In the genomic region with DNA sequence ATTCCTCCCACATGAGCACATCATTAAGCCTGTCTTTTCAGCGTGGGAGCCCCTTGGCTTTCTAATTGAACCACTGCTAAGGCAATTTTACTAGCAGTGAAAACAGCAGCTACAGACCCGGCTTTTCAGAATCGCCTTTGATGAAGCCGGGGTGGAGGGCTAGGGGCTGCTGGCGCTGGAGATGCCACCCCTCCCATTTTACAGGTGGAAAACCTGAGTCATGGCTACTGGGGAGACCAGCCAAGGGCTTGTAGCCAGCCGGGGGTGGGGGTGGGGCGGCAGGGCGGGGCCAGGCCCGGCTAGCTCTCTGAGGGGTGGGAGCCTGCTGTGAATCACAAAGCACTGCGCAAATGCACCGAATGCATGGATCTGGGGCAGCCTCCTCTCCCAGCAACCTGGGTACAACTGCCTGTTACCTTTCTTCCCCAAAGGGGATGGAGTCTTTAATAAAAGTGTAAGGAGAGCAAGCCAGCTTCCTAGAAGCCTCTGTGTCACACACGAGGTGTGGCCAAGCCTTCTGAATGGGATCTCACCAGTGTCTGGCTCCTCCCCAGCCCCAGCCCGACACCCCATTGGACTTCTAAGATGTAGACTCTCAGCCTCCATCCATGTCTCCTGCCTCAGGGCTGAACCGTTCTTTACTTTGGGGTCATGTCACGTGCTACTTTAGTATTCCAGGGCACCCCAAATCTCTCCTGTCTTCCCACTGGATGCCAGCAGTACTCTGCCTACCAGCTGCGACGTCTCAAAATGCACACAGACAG, we compare ENCODE assay signal across 8 mouse cellular contexts.
DNase-seq lines count a peak whose midpoint lies in the region; ATAC-seq and TF ChIP-seq lines count a peak whose summit lies in the region.

No protein-coding gene starts in this region.

- H3K36me3 ChIP-seq in lung, embryonic 15.5 days, result no peaks in the 10 kb centered on the region
- 0 out of 2 replicates have a peak, but pooled peaks cover 4% of the 10 kb centered on the region for H3K36me3 ChIP-seq in embryonic facial prominence, embryonic 15.5 days
- peaks cover 15% of the 10 kb centered on the region for H3K36me3 ChIP-seq in limb, embryonic 13.5 days
- no peaks in the 10 kb centered on the region for H3K36me3 ChIP-seq in small intestine, adult 2 months (ENCODE audit: control insufficient read depth, insufficient read depth, low read length)

- peaks cover 32% of the 10 kb centered on the region for H3K4me1 ChIP-seq in lung, embryonic 15.5 days
- H3K4me1 ChIP-seq in embryonic facial prominence, embryonic 15.5 days, result peaks cover 24% of the 10 kb centered on the region
- peaks cover 44% of the 10 kb centered on the region for H3K4me1 ChIP-seq in limb, embryonic 13.5 days
- peaks cover 15% of the 10 kb centered on the region for H3K4me1 ChIP-seq in small intestine, adult 2 months (ENCODE audit: control insufficient read depth, insufficient read depth, insufficient read length, low read length)

- H3K9ac ChIP-seq in lung, embryonic 15.5 days, result peak overlapping the region; percentile 23
- H3K9ac ChIP-seq in embryonic facial prominence, embryonic 15.5 days, result no peak overlapping the region
- H3K9ac ChIP-seq in limb, embryonic 13.5 days, result no peak overlapping the region

- DNase-seq in lung, postnatal 4 days, result no peak
- DNase-seq in adrenal gland, adult 8-10 months, result no peak
- DNase-seq in urinary bladder, postnatal 10 days (ENCODE audit: low spot score), result no peak
- DNase-seq in right cerebral cortex, adult 18-20 months, result no peak

- peak overlapping the region; percentile 69 for H3K27ac ChIP-seq in lung, embryonic 15.5 days
- peak overlapping the region; percentile 76 for H3K27ac ChIP-seq in embryonic facial prominence, embryonic 15.5 days (replicated peaks)
- peak overlapping the region; percentile 79 for H3K27ac ChIP-seq in limb, embryonic 13.5 days
- peak overlapping the region; percentile 7; the same call in 1 of the 2 replicates for H3K27ac ChIP-seq in small intestine, adult 2 months (ENCODE audit: insufficient read depth, low read depth, low read length)

- peak overlapping the region; percentile 25 for H3K4me3 ChIP-seq in lung, embryonic 15.5 days
- peak overlapping the region; percentile 21 for H3K4me3 ChIP-seq in embryonic facial prominence, embryonic 15.5 days (replicated peaks)
- H3K4me3 ChIP-seq in limb, embryonic 13.5 days, result peak overlapping the region; percentile 20
- peak overlapping the region; percentile 16 for H3K4me3 ChIP-seq in small intestine, adult 2 months (ENCODE audit: low read depth, low read length)

- H3K9me3 ChIP-seq in lung, embryonic 15.5 days, result no peaks in the 10 kb centered on the region
- no peaks in the 10 kb centered on the region for H3K9me3 ChIP-seq in embryonic facial prominence, embryonic 15.5 days (replicated peaks)
- H3K9me3 ChIP-seq in limb, embryonic 13.5 days, result 0 out of 2 replicates have a peak, but pooled peaks cover 7% of the 10 kb centered on the region

- no peak for TF ChIP-seq POLR2A in small intestine, adult 2 months (IDR thresholded peaks at IDR 0.05; ENCODE audit: low read depth, low read length)

- no peak for TF ChIP-seq CTCF in small intestine, adult 2 months (IDR thresholded peaks at IDR 0.05; ENCODE audit: extremely low read depth, insufficient read length, insufficient replicate concordance, low read depth, low read length)

- 10% methylated on average over 17 of the region's 17 CpGs for WGBS in lung, embryonic 15.5 days
- WGBS in embryonic facial prominence, embryonic 15.5 days, result 13% methylated on average over 17 of the region's 17 CpGs
- WGBS in limb, embryonic 13.5 days, result 7% methylated on average over 17 of the region's 17 CpGs
- 28% methylated on average over 17 of the region's 17 CpGs for WGBS in small intestine, adult 2 months

- peak overlapping the region; percentile 55 for H3K4me2 ChIP-seq in lung, embryonic 15.5 days
- peak overlapping the region; percentile 55 for H3K4me2 ChIP-seq in embryonic facial prominence, embryonic 15.5 days (replicated peaks)
- H3K4me2 ChIP-seq in limb, embryonic 13.5 days (replicated peaks), result peak overlapping the region; percentile 59

- ATAC-seq in lung, embryonic 15.5 days (ENCODE audit: borderline replicate concordance, extremely low read depth, low FRiP score, low TSS enrichment), result peak; percentile 21; the same call in 1 of the 2 replicates
- no peak; the same call in 1 of the 2 replicates for ATAC-seq in embryonic facial prominence, embryonic 15.5 days (ENCODE audit: insufficient number of reproducible peaks, low FRiP score, low TSS enrichment, low read depth)
- peak; percentile 67 for ATAC-seq in limb, embryonic 13.5 days (ENCODE audit: low FRiP score, low read depth)

- H3K27me3 ChIP-seq in lung, embryonic 15.5 days, result no peaks in the 10 kb centered on the region
- no peaks in the 10 kb centered on the region for H3K27me3 ChIP-seq in embryonic facial prominence, embryonic 15.5 days
- H3K27me3 ChIP-seq in limb, embryonic 13.5 days, result peaks cover 5% of the 10 kb centered on the region; the same call in 1 of the 2 replicates
- no peaks in the 10 kb centered on the region for H3K27me3 ChIP-seq in small intestine, adult 2 months (ENCODE audit: control insufficient read depth, insufficient read depth, low read length)

Comparison
In these comparisons a context has a peak if more than half of its experiments do, and no peak if none do; other contexts are left out.
1. H3K27ac ChIP-seq: peak in every context shown above with its lines; median percentile 79 in limb, embryonic 13.5 days; 76 in embryonic facial prominence, embryonic 15.5 days; 69 in lung, embryonic 15.5 days; 7 in small intestine, adult 2 months.